Mouse (Mus musculus) E14TG2a.4 (cell line): Measurements from ENCODE around the gene Cbx4.
A peak's percentile ranks its signal among the peaks of the same experiment; 100 is the strongest.

Experiments
- H3K27me3 ChIP-seq: 2 replicates; pipeline ENCODE4 v1.6.1; 2014; ENCODE audit warnings: low read length, control low read depth; ENCODE audit not compliant: insufficient read depth
- H3K36me3 ChIP-seq: 2 replicates; pipeline ENCODE4 v1.6.1; 2014; ENCODE audit warnings: low read length, control low read depth; ENCODE audit not compliant: insufficient read depth
- H3K4me1 ChIP-seq: replicated peaks from 2 replicates; pipeline ENCODE4 v1.6.1; 2014; ENCODE audit warnings: low read depth, low read length, control low read depth
- H3K4me3 ChIP-seq: replicated peaks from 2 replicates; pipeline ENCODE4 v1.5.1; 2014; ENCODE audit warnings: mild to moderate bottlenecking, low read length
- H3K9me3 ChIP-seq: 2 replicates; pipeline ENCODE4 v1.6.1; 2014; ENCODE audit warnings: low read length, control low read depth
- CTCF ChIP-seq: conservative IDR thresholded peaks from 2 replicates; pipeline ENCODE4 v1.5.1; 2014; ENCODE audit warnings: low read length
- NANOG ChIP-seq: IDR thresholded peaks from 2 replicates; pipeline ENCODE4 v1.6.1; 2014; ENCODE audit warnings: borderline replicate concordance, low read length, mixed read lengths
- POU5F1 ChIP-seq: IDR thresholded peaks from 2 replicates; pipeline ENCODE4 v1.6.1; 2014; ENCODE audit warnings: low read length, borderline replicate concordance

Gene Cbx4

DNA sequence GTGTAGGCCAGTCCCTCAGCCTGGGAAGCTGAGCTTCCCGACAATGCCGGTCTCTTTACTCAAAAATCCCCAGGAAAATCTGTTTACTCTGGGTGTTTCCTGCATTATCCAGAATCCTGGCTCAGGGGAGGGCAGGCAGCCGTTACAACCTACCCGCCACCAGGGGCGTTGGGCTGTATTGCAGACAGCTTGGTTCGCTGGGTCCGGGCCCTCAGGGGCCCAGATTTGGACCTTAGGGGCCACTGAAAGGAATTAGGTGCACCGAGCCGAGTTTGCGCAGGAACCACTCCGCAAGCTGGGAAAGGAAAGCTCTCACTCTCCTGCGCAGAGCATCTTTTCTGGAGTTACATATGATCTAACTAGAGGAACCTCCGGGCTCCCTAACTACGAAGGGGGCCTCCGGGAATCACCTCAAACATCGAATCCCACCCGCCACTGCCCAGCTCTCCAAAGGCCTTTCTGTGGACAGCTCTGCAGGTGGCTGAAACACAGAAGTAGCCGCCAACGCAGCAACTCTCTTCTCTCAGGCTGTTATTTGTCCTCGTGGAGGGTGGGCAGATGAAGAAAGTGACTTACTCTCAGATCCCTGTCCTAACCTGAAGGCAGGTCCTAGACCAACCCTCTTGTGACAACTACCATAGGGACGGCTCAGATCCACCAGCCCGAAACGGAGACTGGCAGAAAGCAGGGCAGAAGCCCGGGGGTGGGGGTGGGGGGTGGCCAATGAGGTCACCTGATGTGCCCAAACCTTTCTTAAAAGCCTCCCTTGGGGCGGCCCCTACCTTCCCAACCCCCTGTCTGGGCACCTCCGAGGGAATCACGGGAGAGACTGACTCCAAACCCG, 2.6 kb upstream of the Cbx4 start:
- TF ChIP-seq POU5F1 = no peak
- peak; percentile 34 for TF ChIP-seq CTCF
- peaks cover 94% of the 10 kb centered on the region for H3K27me3 ChIP-seq
- no peaks in the 10 kb centered on the region for H3K9me3 ChIP-seq
- H3K4me3 ChIP-seq = no peak overlapping the region
- H3K36me3 ChIP-seq = no peaks in the 10 kb centered on the region
- peaks cover 59% of the 10 kb centered on the region for H3K4me1 ChIP-seq

DNA sequence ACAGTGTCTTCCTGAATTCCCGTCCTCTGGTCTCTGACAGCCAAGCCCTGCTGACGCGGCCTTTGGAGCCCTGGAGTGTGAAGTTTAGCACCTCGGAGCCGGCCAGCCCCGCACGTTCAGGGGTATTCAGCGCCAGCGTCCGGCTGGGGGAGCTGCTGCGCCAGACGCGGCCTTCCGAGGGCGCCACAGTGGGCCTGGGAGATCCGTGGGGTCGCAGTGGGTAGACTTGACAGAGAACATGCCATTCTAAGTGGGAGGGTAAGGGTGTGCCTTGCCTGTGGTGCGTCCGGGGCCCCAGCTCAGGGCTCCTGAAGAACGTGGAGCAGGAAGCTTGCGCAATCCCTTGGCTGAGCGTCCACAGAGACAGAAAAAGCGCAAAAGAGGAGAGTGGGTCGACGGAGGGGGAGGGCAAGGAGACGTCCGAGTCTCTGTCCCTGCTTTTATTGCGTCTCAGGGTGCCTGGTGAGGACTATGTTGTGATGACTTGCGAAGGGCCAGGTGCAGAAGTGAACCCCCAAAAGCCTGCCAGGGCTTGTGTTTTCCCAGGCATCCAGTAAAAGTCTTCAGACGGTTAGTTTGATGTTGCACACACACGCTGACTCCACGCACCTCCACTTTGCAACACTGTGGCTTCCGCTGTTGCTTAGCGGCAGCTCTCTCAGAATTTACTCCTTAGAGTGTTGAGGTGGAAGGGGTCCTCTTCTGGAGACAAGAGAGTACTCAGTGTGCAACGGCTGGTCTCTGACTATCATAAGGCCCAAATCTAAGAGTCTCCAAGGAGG, 1.5 kb upstream of the Cbx4 start:
- Histone ChIP-seq H3K4me1 (peaks cover 70% of the 10 kb centered on the region), H3K36me3 (no peaks in the 10 kb centered on the region), H3K9me3 (no peaks in the 10 kb centered on the region), H3K27me3 (peaks cover 96% of the 10 kb centered on the region), H3K4me3 (0 out of 2 replicates have a peak overlapping the region, but pooled peaks have one; percentile 1)
- TF ChIP-seq POU5F1 (no peak), CTCF (no peak), NANOG (no peak)

DNA sequence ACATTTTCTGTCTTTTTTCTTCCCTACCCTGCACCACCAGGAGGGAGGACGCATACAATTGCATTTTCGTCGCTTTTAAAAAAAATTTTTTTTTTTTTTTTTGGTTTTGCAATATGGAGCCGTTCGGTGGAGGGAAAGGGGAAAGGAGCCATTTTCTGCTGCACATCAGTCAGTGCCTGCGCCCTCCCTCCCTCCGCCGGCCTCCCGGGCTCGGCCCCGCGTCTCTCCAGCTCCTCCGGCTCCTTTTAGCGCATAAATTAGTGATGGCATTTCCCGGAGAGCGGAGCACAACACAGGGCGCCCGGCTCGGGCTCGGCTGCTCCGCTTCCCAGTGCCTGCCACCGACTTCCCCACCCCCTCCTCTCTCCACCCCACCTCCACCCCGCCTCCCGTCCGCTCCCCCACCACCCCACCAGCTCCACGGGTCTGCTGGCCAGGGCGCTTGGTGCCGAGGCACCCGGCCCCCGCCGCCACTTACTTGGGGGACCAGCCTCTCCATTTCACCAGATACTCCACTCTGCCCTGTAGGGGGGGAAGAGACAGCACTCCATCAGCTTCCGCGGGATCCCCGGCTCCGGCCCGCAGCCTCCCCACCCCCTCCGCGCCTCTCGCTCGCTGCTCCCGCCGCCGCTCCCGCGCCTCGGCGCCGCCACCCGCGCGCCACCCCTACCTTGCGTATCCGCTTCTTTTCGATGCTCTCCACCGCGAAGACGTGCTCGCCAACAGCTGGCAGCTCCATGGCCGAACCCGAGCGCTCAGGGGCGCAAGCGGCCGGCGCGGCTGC, 550 bp downstream of the Cbx4 start:
- H3K9me3 ChIP-seq = no peaks in the 10 kb centered on the region
- peaks cover 96% of the 10 kb centered on the region for H3K27me3 ChIP-seq
- peaks cover 84% of the 10 kb centered on the region for H3K4me1 ChIP-seq
- TF ChIP-seq NANOG (no peak), POU5F1 (no peak), CTCF (no peak)
- peak overlapping the region; percentile 81 for H3K4me3 ChIP-seq
- no peaks in the 10 kb centered on the region for H3K36me3 ChIP-seq

DNA sequence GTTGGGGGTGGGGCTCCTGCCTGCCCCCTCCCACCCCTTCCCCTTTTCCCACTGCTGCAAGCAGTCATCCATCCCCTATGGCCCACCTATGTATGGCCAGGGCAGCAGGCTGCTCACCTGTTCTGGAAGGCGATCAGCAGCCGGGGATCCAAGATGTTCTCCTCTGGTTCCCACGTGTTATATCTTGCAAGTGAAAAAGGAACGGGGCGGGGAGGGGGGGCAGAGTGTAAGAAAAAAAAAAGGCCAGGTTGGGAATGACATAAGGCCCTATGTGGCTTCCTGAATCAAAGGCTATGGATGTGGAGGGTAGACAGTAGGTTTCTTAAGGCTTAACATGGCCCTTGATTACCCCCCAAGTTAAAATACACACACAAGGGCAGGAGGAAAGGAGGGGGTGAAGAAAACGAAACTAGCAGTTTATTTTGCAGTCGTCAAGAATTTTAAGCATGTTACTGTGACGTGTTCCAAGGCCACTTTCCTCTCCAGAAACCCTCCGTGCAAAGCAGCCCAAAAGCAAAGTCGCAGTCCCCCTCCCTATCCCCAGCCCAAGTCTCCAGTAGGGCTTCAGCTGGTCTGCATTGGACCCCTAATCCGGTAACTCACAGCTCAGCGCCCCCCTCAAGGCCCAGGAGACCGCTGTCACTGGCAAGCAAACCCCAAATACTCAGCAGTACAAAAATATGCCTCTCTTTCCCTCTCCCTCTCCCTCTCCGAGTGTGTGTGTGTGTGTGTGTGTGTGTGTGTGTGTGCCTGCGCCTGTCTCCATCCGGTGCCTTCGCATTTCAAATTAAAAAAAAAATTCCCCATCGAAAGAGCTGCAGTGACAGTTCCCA, 1.4 kb downstream of the Cbx4 start:
- Histone ChIP-seq H3K36me3 (no peaks in the 10 kb centered on the region), H3K4me1 (peaks cover 79% of the 10 kb centered on the region), H3K27me3 (peaks cover 94% of the 10 kb centered on the region), H3K4me3 (peak overlapping the region; percentile 81), H3K9me3 (no peaks in the 10 kb centered on the region)
- TF ChIP-seq NANOG = no peak
- TF ChIP-seq POU5F1 = no peak
- TF ChIP-seq CTCF = no peak

DNA sequence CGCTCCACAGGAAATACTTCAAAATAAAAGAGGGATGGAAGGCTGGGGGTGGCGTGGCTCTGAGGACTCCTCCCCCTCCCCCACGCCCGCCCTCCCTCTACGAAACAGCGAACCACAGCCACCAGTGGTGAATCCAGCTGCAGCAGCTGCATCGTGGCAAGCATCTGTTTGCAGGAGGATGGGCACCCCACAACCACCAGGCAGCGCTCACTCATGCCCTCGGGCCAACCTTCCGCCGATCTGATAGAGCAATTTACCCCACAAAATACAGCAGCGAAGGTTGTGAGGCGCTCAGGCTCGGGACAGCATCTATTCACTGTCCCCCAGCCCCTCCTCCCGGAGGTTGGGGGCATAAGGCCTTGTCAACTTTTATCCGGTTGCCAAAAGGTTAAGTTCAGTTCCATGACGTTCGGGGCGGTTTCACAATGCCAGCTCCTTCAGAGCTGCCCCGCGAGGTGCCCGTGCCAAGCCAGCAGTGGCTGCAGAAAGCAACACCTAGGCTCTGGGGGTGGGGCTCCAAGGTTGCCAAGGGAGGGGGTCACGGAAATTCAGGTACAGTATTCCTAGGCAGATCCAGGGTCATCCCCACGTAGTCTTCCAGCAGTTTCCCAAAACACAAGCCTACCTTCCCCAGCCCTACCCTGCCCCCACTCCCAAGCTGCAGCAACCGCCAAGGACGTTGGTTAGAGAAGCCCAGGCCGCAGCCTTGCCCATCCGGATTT, 2.1 kb downstream of the Cbx4 start:
- Histone ChIP-seq H3K4me1 (peaks cover 80% of the 10 kb centered on the region), H3K9me3 (no peaks in the 10 kb centered on the region), H3K27me3 (peaks cover 94% of the 10 kb centered on the region), H3K4me3 (peak overlapping the region; percentile 50), H3K36me3 (no peaks in the 10 kb centered on the region)
- TF ChIP-seq POU5F1 (no peak), CTCF (no peak), NANOG (no peak)

DNA sequence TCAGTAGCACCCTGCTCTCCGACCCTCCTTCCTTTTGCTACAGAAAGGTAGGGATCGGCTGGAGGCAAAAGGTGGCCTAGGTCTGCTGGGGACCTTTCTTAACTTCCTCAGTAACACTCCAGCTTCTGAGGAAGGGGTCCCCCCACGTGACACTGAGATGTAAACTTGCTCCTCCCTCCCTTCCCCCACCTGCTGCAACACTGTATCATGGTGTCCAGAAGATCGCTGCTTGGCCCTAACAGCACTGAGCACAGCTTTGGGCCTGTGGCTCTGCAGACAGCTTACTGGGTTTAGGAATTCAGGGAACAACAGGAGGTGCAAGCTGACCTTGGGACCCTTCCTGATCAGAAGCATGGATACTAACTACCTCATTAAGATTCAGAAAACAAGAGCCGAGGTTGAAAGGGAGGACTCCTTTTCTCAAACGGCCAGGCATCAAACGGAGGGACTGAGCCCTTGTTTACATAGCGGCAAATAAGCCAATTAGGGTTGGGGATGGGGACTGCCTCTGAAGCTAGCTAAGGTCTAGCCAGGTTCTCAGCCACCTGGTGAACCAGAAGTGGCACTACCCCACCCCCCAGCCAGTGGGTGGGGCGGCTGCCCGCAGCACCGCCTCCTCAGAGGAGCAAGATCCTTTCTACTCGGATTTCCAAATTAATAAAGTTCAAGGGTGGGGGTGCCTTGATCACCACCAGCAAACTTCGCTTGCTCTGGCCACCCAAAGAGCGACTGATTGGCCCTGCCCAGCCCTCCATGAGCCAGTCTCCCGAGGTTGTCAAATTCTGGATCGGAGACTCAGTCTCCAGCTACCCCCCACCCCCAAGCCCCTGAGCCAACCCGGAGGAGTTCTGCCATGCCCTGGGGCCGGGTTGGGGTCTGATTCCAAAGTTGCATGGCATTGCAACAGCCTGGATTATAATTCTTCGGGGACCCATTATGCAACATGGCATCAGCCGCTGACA, 3.1 kb downstream of the Cbx4 start:
- peaks cover 2% of the 10 kb centered on the region; the same call in 1 of the 2 replicates for H3K9me3 ChIP-seq
- H3K27me3 ChIP-seq = peaks cover 94% of the 10 kb centered on the region
- TF ChIP-seq CTCF = no peak
- no peak for TF ChIP-seq NANOG
- TF ChIP-seq POU5F1 = no peak
- peaks cover 80% of the 10 kb centered on the region for H3K4me1 ChIP-seq
- no peaks in the 10 kb centered on the region for H3K36me3 ChIP-seq
- H3K4me3 ChIP-seq = peak overlapping the region; percentile 56; the same call in 1 of the 2 replicates
